Mouse (Mus musculus): Measurements from ENCODE around the gene Bhmt2. TPM values are rescaled to one million over a fixed set of nuclear protein-coding genes. Genes with fewer than 3 reads are reported as not detected.

Gene Bhmt2
- not detected for total RNA-seq (2023)

GRCm38 (mm10) chr13:93674131-93674561 lies at the start of gene Bhmt2, which contains the start of gene Dmgdh:
Gene Bhmt2 (minus strand): TSS chr13:93674302.
Gene Dmgdh (plus strand): TSS chr13:93674433.

GRCm38 (mm10) chr13:93637282-93638245 lies 36.5 kb downstream of the Bhmt2 start, which contains the start of gene Bhmt:
Gene Bhmt (minus strand): TSS chr13:93637961.

Other genes starting within 250 kb of the Bhmt2 start
- gene Jmy, start 174.5 kb downstream of the Bhmt2 start, total RNA-seq (2023) = 10 to 100 TPM; 46.8 to 46.9 TPM
- 1 to 10 TPM in 1 of 2 experiments, under 1 TPM in 1; 0.80 to 1.8 TPM for gene Bhmt, start 36.3 kb downstream of the Bhmt2 start, total RNA-seq (2023)
- not detected for gene Dmgdh, start 131 bp upstream of the Bhmt2 start, total RNA-seq (2023)
- 1 to 10 TPM; 8.9 to 9.5 TPM for gene Arsb, start 97.3 kb upstream of the Bhmt2 start, total RNA-seq (2023)